8 mouse cellular contexts compared by ENCODE assay signal in genomic region chr3:79884761-79885189, GRCm38 (mm10). TPM values are rescaled to one million over a fixed set of nuclear protein-coding genes. Genes with fewer than 3 reads are reported as not detected.
A peak's percentile ranks its signal among the peaks of the same experiment; 100 is the strongest.
DNase-seq lines count a peak whose midpoint lies in the region; ATAC-seq lines count a peak whose summit lies in the region.

No protein-coding gene starts in this region.

- H3K27me3 ChIP-seq in liver, embryonic 15.5 days = peaks cover 13% of the 10 kb centered on the region
- no peaks in the 10 kb centered on the region for H3K27me3 ChIP-seq in neural tube, embryonic 14.5 days (ENCODE audit: control insufficient read depth, insufficient read depth, low read length)

- no peak for ATAC-seq in liver, embryonic 15.5 days (ENCODE audit: insufficient read depth)
- ATAC-seq in neural tube, embryonic 14.5 days (ENCODE audit: low read depth) = no peak; the same call in 1 of the 2 replicates

- no peaks in the 10 kb centered on the region for H3K36me3 ChIP-seq in liver, embryonic 15.5 days (replicated peaks)
- no peaks in the 10 kb centered on the region for H3K36me3 ChIP-seq in neural tube, embryonic 14.5 days (ENCODE audit: control insufficient read depth, insufficient read depth, low read length)

- H3K9me3 ChIP-seq in liver, embryonic 15.5 days (replicated peaks) = no peaks in the 10 kb centered on the region
- H3K9me3 ChIP-seq in neural tube, embryonic 14.5 days (ENCODE audit: control insufficient read depth, low read length) = no peaks in the 10 kb centered on the region

- WGBS in liver, embryonic 15.5 days (ENCODE audit: insufficient replicate concordance) = 16% methylated on average over 9 of the region's 9 CpGs
- 13% methylated on average over 9 of the region's 9 CpGs for WGBS in neural tube, embryonic 14.5 days

- H3K4me1 ChIP-seq in liver, embryonic 15.5 days (replicated peaks) = peaks cover 5% of the 10 kb centered on the region; the same call in 1 of the 2 replicates
- no peaks in the 10 kb centered on the region for H3K4me1 ChIP-seq in neural tube, embryonic 14.5 days (ENCODE audit: control insufficient read depth, insufficient read depth, low read length)

- no peak overlapping the region for H3K9ac ChIP-seq in liver, embryonic 15.5 days
- no peak overlapping the region for H3K9ac ChIP-seq in neural tube, embryonic 14.5 days (replicated peaks; ENCODE audit: low read depth, low read length)

- peak; percentile 24 for DNase-seq in thymus, postnatal 0 days (ENCODE audit: low spot score)
- no peak for DNase-seq in thymus, adult 18-20 months
- DNase-seq in embryo, embryonic 10.5 days (ENCODE audit: low spot score) = peak; percentile 84
- peak; percentile 78 for DNase-seq in heart, adult 8-10 months (ENCODE audit: low spot score)
- DNase-seq in kidney, postnatal 14 days = peak; percentile 70
- DNase-seq in urinary bladder, postnatal 4 days (ENCODE audit: low spot score in 2 of 2) = peak; percentile 44 to 66

- no peak overlapping the region for H3K27ac ChIP-seq in liver, embryonic 15.5 days (replicated peaks)
- no peak overlapping the region for H3K27ac ChIP-seq in neural tube, embryonic 14.5 days (ENCODE audit: low read depth, low read length)

- peak overlapping the region; percentile 20 for H3K4me3 ChIP-seq in liver, embryonic 15.5 days (replicated peaks)
- H3K4me3 ChIP-seq in neural tube, embryonic 14.5 days (ENCODE audit: low read depth, low read length) = no peak overlapping the region

- H3K4me2 ChIP-seq in liver, embryonic 15.5 days = peak overlapping the region; percentile 32
- peak overlapping the region; percentile 30 for H3K4me2 ChIP-seq in neural tube, embryonic 14.5 days (ENCODE audit: low read depth, low read length)

RNA-seq across cellular contexts. Expression of gene Fam198b, which starts 0.4 kb away (rescaled TPM):
- polyA plus RNA-seq in thymus, postnatal 0 days (2015; fragmentation: Nextera tagmentation; extraction: Ambion mirVana) = 2.4 and 3.2 TPM in 2 replicates
- total RNA-seq in heart, adult 8-10 months (2022) = 10 to 100 TPM in 3 of 4 experiments, 1 to 10 TPM in 1; 10.0 to 15.6 (median 15.2) TPM
- 1.0 and 1.2 TPM in 2 replicates for polyA plus RNA-seq in liver, embryonic 15.5 days (2015; fragmentation: Nextera tagmentation; extraction: Ambion mirVana)
- polyA plus RNA-seq in neural tube, embryonic 14.5 days (2014; fragmentation: Nextera tagmentation; extraction: Ambion mirVana) = 2.0 and 4.9 TPM in 2 replicates

RNA-seq across cellular contexts. Expression of gene Tmem144, which starts 32.2 kb away (rescaled TPM):
- polyA plus RNA-seq in thymus, postnatal 0 days (2015; fragmentation: Nextera tagmentation; extraction: Ambion mirVana) = 1.6 TPM in 2 replicates
- total RNA-seq in heart, adult 8-10 months (2022) = 10 to 100 TPM; 14.9 to 20.3 (median 16.1) TPM
- polyA plus RNA-seq in liver, embryonic 15.5 days (2015; fragmentation: Nextera tagmentation; extraction: Ambion mirVana) = 2.1 TPM in 2 replicates
- polyA plus RNA-seq in neural tube, embryonic 14.5 days (2014; fragmentation: Nextera tagmentation; extraction: Ambion mirVana) = 1.2 and 1.4 TPM in 2 replicates

Comparison
In these comparisons a context has a peak if more than half of its experiments do, and no peak if none do; other contexts are left out.
1. DNase-seq: peak in thymus, postnatal 0 days (single experiment), embryo, embryonic 10.5 days (single experiment), heart, adult 8-10 months (single experiment), kidney, postnatal 14 days (single experiment) and urinary bladder, postnatal 4 days (2 of 2); none in thymus, adult 18-20 months (0 of 2).